Mouse (Mus musculus): ENCODE measurements around the gene Nudt6.

GRCm38 (mm10) chr3:37455992-37456391, 36.0 kb upstream of the Nudt6 start:
- TF ChIP-seq CTCF (IDR thresholded peaks at IDR 0.05; ENCODE audit: low read depth), result no peak
- TF ChIP-seq EP300 (IDR thresholded peaks at IDR 0.05; ENCODE audit: low read depth), result no peak
